Mouse (Mus musculus): ENCODE results near the gene Gm813. TPM values are rescaled to one million over a fixed set of nuclear protein-coding genes. Genes with fewer than 3 reads are reported as not detected.

The Gm813 gene
- polyA plus RNA-seq, 1 experiment, result not detected

GRCm38 (mm10) chr16:58638689-58639175 lies 22.0 kb upstream of the Gm813 start, which contains the start of gene E330017A01Rik:
TSS of gene E330017A01Rik (minus strand) at chr16:58638739.
- no peaks in the 10 kb centered on the region for H3K36me3 ChIP-seq (ENCODE audit: control insufficient read depth)
- TF ChIP-seq GATA1 (IDR thresholded peaks at IDR 0.05; ENCODE audit: low read length), result no peak
- H3K9me3 ChIP-seq (ENCODE audit: control insufficient read depth, low read length), result no peaks in the 10 kb centered on the region
- peaks cover 46% of the 10 kb centered on the region for H3K4me1 ChIP-seq (ENCODE audit: control insufficient read depth)
- no peaks in the 10 kb centered on the region for H3K27me3 ChIP-seq (ENCODE audit: control insufficient read depth)
- H3K4me3 ChIP-seq (replicated peaks), result no peak within 1 kb of the TSS

GRCm38 (mm10) chr16:58638016-58638415 lies 21.2 kb upstream of the Gm813 start:
- Histone ChIP-seq H3K9me3 (ENCODE audit: control insufficient read depth, low read length) (no peaks in the 10 kb centered on the region), H3K36me3 (ENCODE audit: control insufficient read depth) (no peaks in the 10 kb centered on the region), H3K4me1 (ENCODE audit: control insufficient read depth) (peaks cover 46% of the 10 kb centered on the region), H3K4me3 (replicated peaks) (no peak overlapping the region), H3K27me3 (ENCODE audit: control insufficient read depth) (no peaks in the 10 kb centered on the region)
- TF ChIP-seq TAL1 (IDR thresholded peaks at IDR 0.05; ENCODE audit: low read length) (no peak), GATA1 (IDR thresholded peaks at IDR 0.05; ENCODE audit: low read length) (no peak)

GRCm38 (mm10) chr16:58637448-58637847 lies 20.7 kb upstream of the Gm813 start:
- Histone ChIP-seq H3K4me3 (replicated peaks) (no peak overlapping the region), H3K27me3 (ENCODE audit: control insufficient read depth) (no peaks in the 10 kb centered on the region), H3K4me1 (ENCODE audit: control insufficient read depth) (peaks cover 46% of the 10 kb centered on the region), H3K9me3 (ENCODE audit: control insufficient read depth, low read length) (no peaks in the 10 kb centered on the region), H3K36me3 (ENCODE audit: control insufficient read depth) (no peaks in the 10 kb centered on the region)
- TF ChIP-seq TAL1 (IDR thresholded peaks at IDR 0.05; ENCODE audit: low read length) (no peak), GATA1 (IDR thresholded peaks at IDR 0.05; ENCODE audit: low read length) (no peak)

- H3K36me3 ChIP-seq (ENCODE audit: control insufficient read depth), result no peaks in the 10 kb centered on the region
- no peaks in the 10 kb centered on the region for H3K27me3 ChIP-seq (ENCODE audit: control insufficient read depth)
- no peak for TF ChIP-seq TAL1 (IDR thresholded peaks at IDR 0.05; ENCODE audit: low read length)
- TF ChIP-seq GATA1 (IDR thresholded peaks at IDR 0.05; ENCODE audit: low read length), result no peak
- no peak overlapping the region for H3K4me3 ChIP-seq (replicated peaks)
- peaks cover 46% of the 10 kb centered on the region for H3K4me1 ChIP-seq (ENCODE audit: control insufficient read depth)
- H3K9me3 ChIP-seq (ENCODE audit: control insufficient read depth, low read length), result no peaks in the 10 kb centered on the region
These were observed 19.1 kb upstream of the Gm813 start for GRCm38 (mm10) chr16:58635866-58636265.

GRCm38 (mm10) chr16:58629736-58630135 lies 13.0 kb upstream of the Gm813 start:
- Histone ChIP-seq H3K4me3 (replicated peaks) (no peak overlapping the region), H3K36me3 (ENCODE audit: control insufficient read depth) (peaks cover 4% of the 10 kb centered on the region; the same call in 1 of the 2 replicates), H3K9me3 (ENCODE audit: control insufficient read depth, low read length) (no peaks in the 10 kb centered on the region), H3K4me1 (ENCODE audit: control insufficient read depth) (peaks cover 58% of the 10 kb centered on the region), H3K27me3 (ENCODE audit: control insufficient read depth) (no peaks in the 10 kb centered on the region)
- TF ChIP-seq TAL1 (IDR thresholded peaks at IDR 0.05; ENCODE audit: low read length) (no peak), GATA1 (IDR thresholded peaks at IDR 0.05; ENCODE audit: low read length) (no peak)

GRCm38 (mm10) chr16:58628968-58629367 lies 12.2 kb upstream of the Gm813 start:
- no peaks in the 10 kb centered on the region for H3K9me3 ChIP-seq (ENCODE audit: control insufficient read depth, low read length)
- H3K4me3 ChIP-seq (replicated peaks), result no peak overlapping the region
- H3K4me1 ChIP-seq (ENCODE audit: control insufficient read depth), result peaks cover 55% of the 10 kb centered on the region
- no peak for TF ChIP-seq GATA1 (IDR thresholded peaks at IDR 0.05; ENCODE audit: low read length)
- H3K36me3 ChIP-seq (ENCODE audit: control insufficient read depth), result peaks cover 4% of the 10 kb centered on the region; the same call in 1 of the 2 replicates
- H3K27me3 ChIP-seq (ENCODE audit: control insufficient read depth), result no peaks in the 10 kb centered on the region

- no peaks in the 10 kb centered on the region for H3K27me3 ChIP-seq (ENCODE audit: control insufficient read depth)
- H3K4me3 ChIP-seq (replicated peaks), result no peak overlapping the region
- no peak for TF ChIP-seq GATA1 (IDR thresholded peaks at IDR 0.05; ENCODE audit: low read length)
- TF ChIP-seq TAL1 (IDR thresholded peaks at IDR 0.05; ENCODE audit: low read length), result no peak
- peaks cover 53% of the 10 kb centered on the region for H3K4me1 ChIP-seq (ENCODE audit: control insufficient read depth)
- H3K9me3 ChIP-seq (ENCODE audit: control insufficient read depth, low read length), result no peaks in the 10 kb centered on the region
- peaks cover 4% of the 10 kb centered on the region; the same call in 1 of the 2 replicates for H3K36me3 ChIP-seq (ENCODE audit: control insufficient read depth)
These were observed 11.5 kb upstream of the Gm813 start for GRCm38 (mm10) chr16:58628336-58628680.

GRCm38 (mm10) chr16:58627597-58628335 lies 11.0 kb upstream of the Gm813 start:
- Histone ChIP-seq H3K9me3 (ENCODE audit: control insufficient read depth, low read length) (no peaks in the 10 kb centered on the region), H3K4me1 (ENCODE audit: control insufficient read depth) (peaks cover 53% of the 10 kb centered on the region), H3K27me3 (ENCODE audit: control insufficient read depth) (no peaks in the 10 kb centered on the region), H3K4me3 (replicated peaks) (no peak overlapping the region), H3K36me3 (ENCODE audit: control insufficient read depth) (peaks cover 4% of the 10 kb centered on the region; the same call in 1 of the 2 replicates)
- TF ChIP-seq GATA1 (IDR thresholded peaks at IDR 0.05; ENCODE audit: low read length) (no peak), TAL1 (IDR thresholded peaks at IDR 0.05; ENCODE audit: low read length) (no peak)

GRCm38 (mm10) chr16:58623944-58624343 lies 7.2 kb upstream of the Gm813 start:
- Histone ChIP-seq H3K27me3 (ENCODE audit: control insufficient read depth) (no peaks in the 10 kb centered on the region), H3K36me3 (ENCODE audit: control insufficient read depth) (no peaks in the 10 kb centered on the region), H3K4me1 (ENCODE audit: control insufficient read depth) (peaks cover 36% of the 10 kb centered on the region), H3K4me3 (replicated peaks) (no peak overlapping the region), H3K9me3 (ENCODE audit: control insufficient read depth, low read length) (no peaks in the 10 kb centered on the region)
- TF ChIP-seq GATA1 (IDR thresholded peaks at IDR 0.05; ENCODE audit: low read length), result no peak
- no peak for TF ChIP-seq TAL1 (IDR thresholded peaks at IDR 0.05; ENCODE audit: low read length)

Measured in erythroblast, embryonic 14.5 days (primary cell).